8 mouse cellular contexts compared by ENCODE assay signal in the genomic region with DNA sequence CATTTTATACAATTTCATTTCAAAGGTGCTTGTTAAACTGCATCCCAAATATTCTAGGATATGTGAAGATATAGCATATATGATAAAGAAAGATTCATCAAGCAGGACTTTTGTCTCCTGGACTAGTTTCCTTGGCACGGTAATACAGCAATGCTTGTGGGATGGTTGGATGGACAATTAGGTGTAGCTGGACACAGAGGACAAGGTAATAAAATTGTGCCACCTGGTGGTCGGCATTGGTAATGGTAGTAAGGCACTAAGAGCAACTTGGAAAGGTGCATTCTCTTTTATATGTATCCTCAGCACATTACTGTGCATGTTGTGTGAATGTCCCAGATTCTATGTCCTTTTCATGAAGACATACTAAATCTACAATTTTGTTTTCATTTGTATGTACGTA. TPM values are rescaled to one million over a fixed set of nuclear protein-coding genes. Genes with fewer than 3 reads are reported as not detected.
DNase-seq lines count a peak whose midpoint lies in the region; TF ChIP-seq lines count a peak whose summit lies in the region.

No protein-coding gene starts in this region.

- H3K4me3 ChIP-seq in E14TG2a.4 (replicated peaks; ENCODE audit: low read length), result no peak overlapping the region
- no peak overlapping the region for H3K4me3 ChIP-seq in embryonic facial prominence, embryonic 10.5 days

- DNase-seq in adrenal gland, postnatal 14 days, result peak; percentile 79
- peak; percentile 76 for DNase-seq in embryonic facial prominence, embryonic 10.5 days (ENCODE audit: low spot score)
- DNase-seq in heart, postnatal 4 days, result peak; percentile 81
- peak; percentile 63 for DNase-seq in layer of hippocampus, adult 9-10 months (ENCODE audit: low spot score)
- DNase-seq in lung, postnatal 10 days, result peak; percentile 78
- DNase-seq in retina, adult 2 months (ENCODE audit: low read depth, low spot score), result peak; percentile 44
- DNase-seq in urinary bladder, postnatal 36 days (ENCODE audit: low spot score in 2 of 2), result peak; percentile 60 to 61

- no peaks in the 10 kb centered on the region for H3K4me1 ChIP-seq in E14TG2a.4 (replicated peaks; ENCODE audit: low read depth, low read length)
- no peaks in the 10 kb centered on the region for H3K4me1 ChIP-seq in embryonic facial prominence, embryonic 10.5 days

- WGBS in embryonic facial prominence, embryonic 10.5 days, result 39% methylated on average over 3 of the region's 3 CpGs

- H3K27ac ChIP-seq in embryonic facial prominence, embryonic 10.5 days (replicated peaks), result no peak overlapping the region

- H3K27me3 ChIP-seq in E14TG2a.4 (ENCODE audit: insufficient read depth, low read length), result no peaks in the 10 kb centered on the region
- H3K27me3 ChIP-seq in embryonic facial prominence, embryonic 10.5 days (replicated peaks; ENCODE audit: low read depth, poor library complexity, severe bottlenecking), result no peaks in the 10 kb centered on the region

- no peaks in the 10 kb centered on the region for H3K9me3 ChIP-seq in E14TG2a.4 (ENCODE audit: low read length)
- H3K9me3 ChIP-seq in embryonic facial prominence, embryonic 10.5 days, result no peaks in the 10 kb centered on the region

- peaks cover 68% of the 10 kb centered on the region for H3K36me3 ChIP-seq in E14TG2a.4 (ENCODE audit: insufficient read depth, low read length)
- peaks cover 7% of the 10 kb centered on the region; the same call in 1 of the 2 replicates for H3K36me3 ChIP-seq in embryonic facial prominence, embryonic 10.5 days (replicated peaks)

- TF ChIP-seq CTCF in E14TG2a.4 (conservative IDR thresholded peaks at IDR 0.05; ENCODE audit: low read length), result peak; percentile 74

RNA-seq across cellular contexts. Expression of a gene that starts 47.9 kb away (rescaled TPM):
- 5.0 and 11.0 TPM in 2 replicates for total RNA-seq in adrenal gland, postnatal 14 days (2021)
- polyA plus RNA-seq in embryonic facial prominence, embryonic 10.5 days (2016; fragmentation: Nextera tagmentation; extraction: Ambion mirVana), result not detected in 2 replicates
- under 1 TPM; 0.16 to 0.17 TPM for total RNA-seq in heart, postnatal 4 days (2021)
